Mouse (Mus musculus): ENCODE data around the gene Zfp978.
"Not testable (repeated sequence)": the region's sequence is repeated elsewhere in the genome, so short reads cannot be mapped to it uniquely, and the experiment has no call there.

GRCm38 (mm10) chr4:147340876-147341275 is 20.2 kb upstream of the Zfp978 start:
- TF ChIP-seq CTCF, POLR2A (IDR thresholded peaks at IDR 0.05; ENCODE audit: extremely low read depth, insufficient read depth, low read length): not testable (repeated sequence)

All from cortical plate, adult 2 months (tissue).